Mouse (Mus musculus): ENCODE results near the gene Pipox. TPM values are rescaled to one million over a fixed set of nuclear protein-coding genes. Genes with fewer than 3 reads are reported as not detected.

Pipox gene
- polyA plus RNA-seq (2016; fragmentation: Nextera tagmentation; extraction: Ambion mirVana): 9.0 and 16.5 TPM in 2 replicates

DNA sequence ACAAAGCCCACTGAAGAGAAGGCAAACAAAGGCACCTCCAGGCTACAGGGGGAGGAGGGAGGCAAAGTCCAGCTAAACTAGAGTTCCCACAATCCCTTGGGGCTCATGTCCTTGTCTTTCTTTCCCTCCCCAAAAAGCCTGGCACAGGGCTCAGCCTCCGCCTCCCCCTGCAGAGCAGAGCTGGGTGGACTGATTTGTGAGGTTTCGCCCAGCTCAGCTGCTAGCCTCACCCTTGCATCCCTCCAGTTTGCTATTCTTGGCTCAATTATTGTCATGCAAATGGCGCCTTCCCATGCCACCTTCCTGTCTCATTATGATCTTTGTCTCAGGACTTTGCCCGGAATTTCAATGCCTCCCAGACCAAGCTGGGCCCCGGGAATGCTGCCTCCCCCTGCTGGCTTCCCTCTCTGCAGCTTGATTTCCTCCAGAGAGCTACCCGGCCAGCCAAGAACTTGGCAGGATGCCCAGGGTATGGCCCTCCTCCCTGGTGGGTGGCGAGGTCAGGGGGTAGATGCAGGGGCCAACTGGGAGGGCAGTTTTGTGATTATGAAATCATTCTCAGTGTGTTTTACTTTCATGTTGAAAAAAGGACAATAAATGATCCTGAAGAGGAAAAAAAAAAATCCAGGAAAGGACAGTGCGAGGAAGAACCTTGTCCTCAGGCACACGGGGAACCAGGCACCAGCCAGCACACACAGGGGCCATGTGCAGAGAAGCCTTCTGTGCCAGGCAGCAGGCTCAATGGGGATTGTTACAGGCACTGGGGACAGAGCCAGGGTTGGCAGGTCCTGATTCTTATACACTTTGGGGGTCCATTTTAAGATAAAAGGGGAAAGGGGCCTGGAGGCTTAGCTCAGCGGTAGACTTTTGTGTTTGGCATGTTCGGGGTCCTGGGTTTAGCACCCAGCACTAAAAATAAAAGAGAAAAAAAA lies at the start of gene Pipox:
Pipox (minus strand) TSS at position 310 of the 932 bp plus-strand sequence.
- peak within 1 kb of the TSS; percentile 44 for H3K4me3 ChIP-seq
- H3K27me3 ChIP-seq (ENCODE audit: low read depth, poor library complexity, severe bottlenecking): peaks cover 59% of the 10 kb centered on the region
- H3K36me3 ChIP-seq: no peaks in the 10 kb centered on the region
- H3K27ac ChIP-seq (replicated peaks): peak within 1 kb of the TSS; percentile 94
- peak; percentile 81 for DNase-seq (ENCODE audit: low spot score)
- WGBS: 13% methylated on average over 11 of the region's 11 CpGs
- no peaks in the 10 kb centered on the region for H3K9me3 ChIP-seq (replicated peaks)
- H3K4me1 ChIP-seq: peaks cover 82% of the 10 kb centered on the region

DNA sequence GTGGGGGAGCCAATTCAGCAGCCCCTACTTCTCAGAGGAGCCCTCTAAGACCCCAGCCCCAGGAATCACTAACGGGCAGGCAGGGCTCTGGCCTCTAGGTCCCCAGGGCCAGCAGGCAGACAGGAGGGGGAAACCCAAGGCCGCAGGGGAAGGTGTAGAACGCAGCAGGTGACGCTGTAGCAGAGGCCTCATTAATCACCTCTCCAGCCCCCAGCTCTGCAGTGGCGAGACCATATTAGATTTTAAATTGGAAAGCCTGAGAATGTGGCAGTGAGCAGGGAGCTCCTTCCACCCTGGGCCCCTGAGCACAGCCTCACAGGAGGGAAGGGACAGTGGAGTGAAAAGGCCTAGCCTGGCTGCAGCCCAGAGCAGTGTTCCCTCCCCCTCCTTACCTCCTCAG lies 48.3 kb upstream of the Pipox start:
- no peak for DNase-seq (ENCODE audit: low spot score)
- H3K27me3 ChIP-seq (ENCODE audit: low read depth, poor library complexity, severe bottlenecking): peaks cover 89% of the 10 kb centered on the region
- H3K9me3 ChIP-seq (replicated peaks): no peaks in the 10 kb centered on the region
- WGBS: 27% methylated on average over 5 of the region's 5 CpGs
- H3K4me1 ChIP-seq: peaks cover 40% of the 10 kb centered on the region
- H3K4me3 ChIP-seq: no peak overlapping the region
- H3K36me3 ChIP-seq: no peaks in the 10 kb centered on the region
- H3K27ac ChIP-seq (replicated peaks): peak overlapping the region; percentile 69

DNA sequence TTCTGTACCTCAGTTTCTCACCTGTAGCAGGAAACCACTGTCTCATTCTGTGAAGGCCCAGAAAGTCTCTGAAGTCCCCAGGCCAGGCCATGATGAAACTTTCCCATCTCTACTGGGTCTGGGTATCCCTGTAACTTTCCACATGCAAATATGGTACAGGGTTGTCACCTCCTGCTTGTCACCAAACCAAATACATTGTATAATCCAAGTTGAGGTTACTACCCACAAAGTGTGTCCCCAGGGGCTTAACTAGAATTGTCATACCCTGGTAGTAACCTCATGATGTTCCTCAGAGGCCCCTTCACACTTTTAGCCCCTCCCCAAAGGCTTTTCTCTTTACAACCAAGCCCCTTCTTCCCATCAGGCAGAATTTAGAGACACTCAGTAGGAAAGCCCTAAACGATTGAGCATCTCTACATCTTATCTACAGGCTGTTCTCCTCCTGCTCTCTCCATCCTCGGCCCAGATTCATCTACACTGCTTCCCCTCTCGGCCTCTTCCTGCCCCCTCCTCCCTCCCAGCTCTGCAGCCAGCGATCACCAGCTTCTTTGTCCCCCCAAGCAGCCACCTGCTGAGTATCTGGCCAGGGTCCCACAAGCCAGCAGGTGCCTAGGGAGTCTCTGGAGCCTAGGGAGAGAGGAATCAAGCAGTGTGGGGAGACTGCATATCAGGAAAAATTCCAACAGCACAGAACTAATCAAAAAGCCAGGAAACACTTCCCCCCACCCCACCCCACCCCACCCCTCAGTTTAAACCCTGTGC lies 43.9 kb upstream of the Pipox start:
- peaks cover 99% of the 10 kb centered on the region for H3K27me3 ChIP-seq (ENCODE audit: low read depth, poor library complexity, severe bottlenecking)
- H3K27ac ChIP-seq (replicated peaks): 0 out of 2 replicates have a peak overlapping the region, but pooled peaks have one; percentile 38
- H3K9me3 ChIP-seq (replicated peaks): no peaks in the 10 kb centered on the region
- WGBS: 18% methylated on average over 4 of the region's 4 CpGs
- no peak for DNase-seq (ENCODE audit: low spot score)
- peaks cover 48% of the 10 kb centered on the region for H3K4me1 ChIP-seq
- no peaks in the 10 kb centered on the region for H3K36me3 ChIP-seq
- H3K4me3 ChIP-seq: no peak overlapping the region

DNA sequence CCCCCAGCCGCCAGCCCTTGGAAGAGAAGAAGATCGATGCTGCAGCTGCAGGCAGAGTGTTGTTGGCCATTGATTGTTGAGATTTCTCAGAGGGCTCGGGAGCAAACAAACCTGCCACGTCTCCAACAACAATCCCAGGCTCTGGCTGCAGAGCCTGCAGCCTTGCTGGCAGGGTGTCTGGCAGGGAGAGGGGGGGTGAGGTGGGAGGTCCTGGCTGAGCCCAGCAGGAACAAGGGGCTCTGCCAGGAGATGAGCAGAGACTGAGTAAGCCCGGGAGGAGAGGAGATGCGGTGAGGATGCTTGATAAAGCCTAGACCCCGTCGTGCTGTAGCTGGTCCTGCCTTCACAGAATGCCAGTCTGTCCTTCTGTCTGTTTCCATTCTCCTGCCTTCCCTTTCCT lies 43.0 kb upstream of the Pipox start:
- peaks cover 48% of the 10 kb centered on the region for H3K4me1 ChIP-seq
- no peaks in the 10 kb centered on the region for H3K36me3 ChIP-seq
- 10% methylated on average over 8 of the region's 8 CpGs for WGBS
- no peak for DNase-seq (ENCODE audit: low spot score)
- no peak overlapping the region for H3K4me3 ChIP-seq
- no peak overlapping the region for H3K27ac ChIP-seq (replicated peaks)
- H3K27me3 ChIP-seq (ENCODE audit: low read depth, poor library complexity, severe bottlenecking): peaks cover 99% of the 10 kb centered on the region
- no peaks in the 10 kb centered on the region for H3K9me3 ChIP-seq (replicated peaks)

DNA sequence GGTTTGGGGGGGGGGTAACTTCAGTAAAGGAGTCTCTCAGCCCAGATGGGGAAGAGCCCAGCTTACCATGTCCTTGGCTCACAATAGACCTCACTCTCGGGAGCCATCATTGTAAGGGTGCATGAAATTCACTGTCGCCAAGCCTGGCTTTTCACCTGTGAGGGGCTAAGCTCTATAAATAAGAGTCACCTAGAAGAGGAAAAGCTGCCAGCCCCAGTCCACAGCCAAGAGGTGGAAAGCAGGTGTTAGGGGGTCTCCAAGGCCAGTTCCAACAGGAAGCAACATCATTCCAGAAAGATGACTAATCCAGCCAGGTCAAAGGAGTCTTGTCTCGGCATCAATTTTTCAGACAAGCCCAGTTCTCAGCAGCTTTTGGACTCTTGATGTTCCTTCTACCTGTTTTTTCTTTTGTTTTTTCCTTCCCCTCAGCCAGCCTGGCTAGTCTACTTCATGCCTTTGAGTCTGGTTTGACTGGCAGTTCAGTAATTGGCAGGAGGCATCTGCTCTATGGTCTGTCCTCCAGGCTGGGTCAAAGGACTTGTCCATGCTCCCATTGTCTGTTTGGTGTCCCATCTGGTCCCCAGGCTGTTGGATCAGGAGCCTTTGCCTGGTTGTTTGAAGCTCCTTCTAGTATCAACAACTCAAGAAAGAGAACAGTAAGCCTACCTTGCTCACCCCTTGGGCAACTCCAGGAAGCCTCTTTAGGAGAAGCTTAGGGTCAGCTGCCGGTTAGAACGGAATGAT lies 40.8 kb upstream of the Pipox start:
- DNase-seq (ENCODE audit: low spot score): no peak
- Histone ChIP-seq H3K9me3 (replicated peaks) (no peaks in the 10 kb centered on the region), H3K27me3 (ENCODE audit: low read depth, poor library complexity, severe bottlenecking) (peaks cover 98% of the 10 kb centered on the region), H3K4me3 (no peak overlapping the region), H3K27ac (replicated peaks) (no peak overlapping the region), H3K36me3 (no peaks in the 10 kb centered on the region), H3K4me1 (peaks cover 52% of the 10 kb centered on the region)
- 47% methylated on average over 5 of the region's 5 CpGs for WGBS

DNA sequence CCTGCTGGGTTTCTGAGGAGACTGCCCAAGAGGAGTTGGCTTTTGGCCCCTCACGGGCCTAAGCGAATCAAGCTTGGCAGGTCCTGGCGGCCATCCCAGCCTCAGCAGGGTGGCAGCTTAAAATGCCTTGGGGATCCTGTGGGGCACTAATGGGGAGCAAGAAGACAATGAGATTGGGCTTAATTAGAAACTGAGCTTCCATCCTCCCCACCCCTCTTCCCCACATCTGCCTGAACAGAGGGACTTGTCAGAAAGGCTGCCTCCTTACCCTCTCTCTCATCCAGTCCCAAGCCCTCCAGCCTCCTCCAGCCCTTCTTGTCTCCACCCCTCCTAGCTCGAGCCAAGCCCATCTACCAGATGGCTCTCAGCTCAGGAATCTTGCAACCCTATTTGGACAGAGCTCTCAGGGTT lies 40.2 kb upstream of the Pipox start:
- Histone ChIP-seq H3K36me3 (no peaks in the 10 kb centered on the region), H3K27ac (replicated peaks) (no peak overlapping the region), H3K27me3 (ENCODE audit: low read depth, poor library complexity, severe bottlenecking) (peaks cover 98% of the 10 kb centered on the region), H3K4me1 (peaks cover 52% of the 10 kb centered on the region), H3K4me3 (no peak overlapping the region), H3K9me3 (replicated peaks) (no peaks in the 10 kb centered on the region)
- WGBS: 5% methylated on average over 4 of the region's 4 CpGs
- no peak for DNase-seq (ENCODE audit: low spot score)

DNA sequence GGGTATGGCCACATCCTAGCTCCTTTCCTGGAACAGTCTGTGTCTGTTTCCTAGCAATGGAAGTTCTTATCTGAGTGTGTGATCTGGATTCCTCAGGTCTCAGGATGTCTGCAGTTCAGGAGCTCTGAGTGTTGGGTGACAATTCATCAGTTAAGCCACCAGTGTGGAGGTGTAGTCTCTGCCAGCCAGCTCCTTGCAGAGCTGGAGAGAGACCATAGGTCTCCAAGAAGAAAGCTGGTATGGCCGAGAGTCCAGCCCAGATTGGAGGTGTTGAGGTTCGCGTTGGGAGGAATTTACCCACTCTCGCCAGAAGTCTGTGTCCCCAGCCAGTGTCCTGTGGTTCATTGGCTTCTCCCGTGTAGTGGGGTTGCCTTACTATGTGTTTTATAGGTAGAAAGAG lies 38.7 kb upstream of the Pipox start:
- no peak overlapping the region for H3K27ac ChIP-seq (replicated peaks)
- DNase-seq (ENCODE audit: low spot score): no peak
- no peaks in the 10 kb centered on the region for H3K9me3 ChIP-seq (replicated peaks)
- H3K4me3 ChIP-seq: peak overlapping the region; percentile 73; the same call in 1 of the 2 replicates
- H3K4me1 ChIP-seq: peaks cover 48% of the 10 kb centered on the region
- no peaks in the 10 kb centered on the region for H3K36me3 ChIP-seq
- WGBS: 47% methylated on average over 5 of the region's 5 CpGs
- peaks cover 96% of the 10 kb centered on the region for H3K27me3 ChIP-seq (ENCODE audit: low read depth, poor library complexity, severe bottlenecking)

DNA sequence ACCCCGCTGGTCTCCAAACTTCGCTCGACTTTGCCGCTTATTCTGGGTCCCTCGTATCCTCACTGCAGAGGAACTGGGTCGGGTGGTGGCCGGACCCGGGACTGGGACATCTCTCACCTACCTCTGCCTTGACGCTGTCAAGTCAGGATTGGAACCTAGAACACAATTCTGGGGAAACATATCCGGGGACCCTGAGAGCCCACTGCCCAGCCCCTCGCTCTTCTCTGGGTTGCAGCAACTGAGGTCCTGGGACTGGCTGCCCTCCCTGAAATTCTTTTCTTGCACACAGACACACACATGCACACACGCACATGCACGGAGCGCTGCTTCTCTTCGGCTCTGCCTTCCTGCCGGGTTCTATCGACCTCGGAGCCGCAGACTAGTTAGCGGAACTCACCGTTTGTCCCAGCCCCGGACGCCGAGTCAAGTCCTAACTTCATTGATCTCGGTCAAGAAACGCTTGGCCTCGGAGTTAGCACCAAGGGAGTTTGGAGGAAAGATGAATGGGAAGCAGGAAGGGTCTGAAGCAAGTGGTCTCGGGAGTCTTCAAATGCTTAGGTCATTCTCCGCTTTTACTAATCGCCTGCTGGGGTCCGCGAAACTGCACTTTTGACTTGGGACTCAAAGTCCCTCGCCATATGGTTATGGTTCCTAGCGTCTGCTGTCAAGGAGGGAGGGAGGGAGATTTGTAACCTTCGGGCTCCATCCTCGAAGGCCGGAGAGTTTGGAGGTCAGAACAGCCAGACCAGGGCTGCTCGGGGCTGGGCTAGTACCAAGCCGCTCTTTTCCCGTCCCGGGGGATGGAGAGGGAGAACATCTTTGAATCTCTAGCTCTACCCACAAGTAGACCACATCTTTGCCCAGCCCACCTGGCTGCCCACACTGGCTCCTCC lies 37.9 kb upstream of the Pipox start:
- DNase-seq (ENCODE audit: low spot score): peak; percentile 43
- Histone ChIP-seq H3K4me1 (peaks cover 47% of the 10 kb centered on the region), H3K27ac (replicated peaks) (peak overlapping the region; percentile 71; the same call in 1 of the 2 replicates)

DNA sequence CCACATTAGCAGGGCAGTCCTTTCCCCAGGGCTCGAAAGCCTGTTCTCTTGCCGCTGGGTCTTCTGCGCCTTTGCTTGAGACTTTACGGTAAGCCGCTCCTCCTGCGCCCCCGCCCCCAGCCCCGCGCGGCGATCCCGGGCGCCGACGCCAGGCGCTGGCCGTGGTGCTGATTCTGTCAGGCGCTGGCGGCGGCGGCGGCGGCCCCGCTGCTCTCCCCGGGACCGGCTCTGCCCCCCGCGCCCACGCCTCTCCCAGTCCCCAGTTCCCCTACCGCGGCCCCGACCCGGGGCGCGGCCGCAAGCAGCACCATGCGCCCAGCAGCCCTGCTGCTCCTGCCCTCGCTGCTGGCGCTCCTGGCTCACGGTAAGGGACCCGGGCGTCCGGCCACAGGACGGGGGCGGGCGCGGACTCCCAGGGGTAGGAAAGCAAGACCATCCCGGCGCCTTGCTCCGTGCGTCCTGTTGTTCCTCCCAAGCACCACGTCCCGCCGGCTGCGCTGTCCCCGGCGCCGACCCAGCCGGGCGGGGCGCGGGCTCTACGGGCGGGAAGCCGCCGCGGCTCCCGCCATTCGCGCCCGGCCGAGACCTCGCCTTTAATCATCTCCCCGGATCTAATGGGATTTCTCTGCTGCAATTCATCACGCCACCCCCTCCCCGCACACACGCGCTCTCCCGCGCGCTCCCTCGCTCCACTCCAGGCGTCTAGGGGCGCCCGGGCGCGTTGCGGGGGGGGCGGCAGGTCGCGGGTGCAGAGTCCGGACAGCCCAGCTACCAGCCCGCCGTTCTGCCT lies 37.0 kb upstream of the Pipox start, which contains the start of gene Sez6:
Sez6 (plus strand) TSS at position 50 of the 790 bp plus-strand sequence.
- DNase-seq (ENCODE audit: low spot score): peak; percentile 84
- Histone ChIP-seq H3K27ac (replicated peaks) (peak within 1 kb of the TSS; percentile 71), H3K27me3 (ENCODE audit: low read depth, poor library complexity, severe bottlenecking) (peaks cover 94% of the 10 kb centered on the region), H3K4me3 (peak within 1 kb of the TSS; percentile 73), H3K4me1 (peaks cover 52% of the 10 kb centered on the region), H3K9me3 (replicated peaks) (no peaks in the 10 kb centered on the region), H3K36me3 (no peaks in the 10 kb centered on the region)
- under 1% methylated on average over 94 of the region's 94 CpGs for WGBS

More for the DNA sequence above, 37.9 kb upstream of the Pipox start:
- WGBS: 2% methylated on average over 41 of the region's 41 CpGs
- no peaks in the 10 kb centered on the region for H3K36me3 ChIP-seq
- no peaks in the 10 kb centered on the region for H3K9me3 ChIP-seq (replicated peaks)
- H3K27me3 ChIP-seq (ENCODE audit: low read depth, poor library complexity, severe bottlenecking): peaks cover 94% of the 10 kb centered on the region
- H3K4me3 ChIP-seq: peak overlapping the region; percentile 73

DNA sequence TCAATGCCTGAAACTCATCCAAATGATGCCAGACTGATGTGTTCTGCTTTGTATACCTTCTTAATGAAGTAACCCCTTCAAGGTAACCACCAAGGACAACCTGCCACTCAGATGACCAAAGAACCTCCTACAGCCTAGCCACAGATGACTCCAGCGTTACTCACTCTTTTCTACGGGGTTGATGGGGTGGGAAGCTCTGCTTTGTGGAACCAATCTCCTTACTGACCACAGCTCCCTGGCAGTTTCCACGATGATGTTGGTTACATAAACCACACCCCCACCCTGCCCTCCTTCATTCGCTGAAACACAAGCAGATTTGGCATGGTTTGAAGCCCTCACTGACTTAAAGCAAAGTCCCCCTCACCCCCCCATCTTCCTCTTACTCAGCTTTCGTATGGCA lies 33.9 kb upstream of the Pipox start:
- no peak for DNase-seq (ENCODE audit: low spot score)
- H3K27ac ChIP-seq (replicated peaks): no peak overlapping the region
- H3K9me3 ChIP-seq (replicated peaks): no peaks in the 10 kb centered on the region
- H3K27me3 ChIP-seq (ENCODE audit: low read depth, poor library complexity, severe bottlenecking): peaks cover 88% of the 10 kb centered on the region
- H3K4me1 ChIP-seq: peaks cover 59% of the 10 kb centered on the region
- 77% methylated on average over 5 of the region's 5 CpGs for WGBS
- H3K36me3 ChIP-seq: no peaks in the 10 kb centered on the region
- H3K4me3 ChIP-seq: no peak overlapping the region

DNA sequence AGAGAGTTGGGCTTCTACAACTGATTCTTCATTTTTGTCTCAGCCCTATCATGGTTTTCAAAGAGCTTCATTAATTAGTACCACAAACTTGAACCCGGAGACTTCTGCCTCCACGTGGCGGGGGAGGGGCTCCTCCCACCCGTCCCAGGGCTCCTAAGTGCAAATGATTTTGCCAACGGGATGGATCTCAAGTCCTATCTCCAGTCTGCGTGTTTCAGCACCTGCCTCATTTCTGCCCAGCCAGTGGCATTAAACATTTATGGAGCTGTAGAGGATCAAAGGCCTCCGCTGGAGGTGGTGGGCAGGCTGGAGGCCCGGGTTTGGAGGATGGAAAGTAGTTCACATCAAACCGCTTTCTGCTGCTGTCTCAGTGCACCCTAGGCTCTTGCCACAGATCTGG lies 32.8 kb upstream of the Pipox start:
- no peak overlapping the region for H3K4me3 ChIP-seq
- WGBS: 29% methylated on average over 9 of the region's 9 CpGs
- H3K27me3 ChIP-seq (ENCODE audit: low read depth, poor library complexity, severe bottlenecking): peaks cover 79% of the 10 kb centered on the region
- H3K4me1 ChIP-seq: peaks cover 47% of the 10 kb centered on the region
- no peaks in the 10 kb centered on the region for H3K36me3 ChIP-seq
- no peak for DNase-seq (ENCODE audit: low spot score)
- H3K27ac ChIP-seq (replicated peaks): no peak overlapping the region
- no peaks in the 10 kb centered on the region for H3K9me3 ChIP-seq (replicated peaks)

Measured in midbrain, embryonic 10.5 days (tissue).